Mouse (Mus musculus) liver, embryonic 15.5 days (tissue): ENCODE results near the gene Anapc15-ps. TPM values are rescaled to one million over a fixed set of nuclear protein-coding genes. Genes with fewer than 3 reads are reported as not detected.

Experiments
- ATAC-seq: fragments of 200-750 bp; cut with Nextera tagmentation; 2 replicates; pipeline ENCODE4 v1.8.0; 2017; ENCODE audit warnings: moderate number of reproducible peaks, mild to moderate bottlenecking, moderate library complexity; ENCODE audit not compliant: insufficient read depth
- H3K27ac ChIP-seq: fragments of 300-500 bp; sonication (generic); replicated peaks from 2 replicates; pipeline ENCODE4 v1.5.1; 2015; ENCODE audit warnings: mild to moderate bottlenecking, inconsistent platforms
- H3K27me3 ChIP-seq: fragments of 300-500 bp; sonication (generic); 2 replicates; pipeline ENCODE4 v1.6.1; 2015; ENCODE audit warnings: mild to moderate bottlenecking, inconsistent platforms
- H3K36me3 ChIP-seq: fragments of 300-500 bp; sonication (generic); replicated peaks from 2 replicates; pipeline ENCODE4 v1.6.1; 2015; ENCODE audit warnings: moderate library complexity, mild to moderate bottlenecking, inconsistent platforms
- H3K4me1 ChIP-seq: fragments of 300-500 bp; sonication (generic); replicated peaks from 2 replicates; pipeline ENCODE4 v1.6.1; 2015; ENCODE audit warnings: inconsistent platforms
- H3K4me2 ChIP-seq: fragments of 300-500 bp; sonication (generic); 2 replicates; pipeline ENCODE4 v1.6.1; 2015; ENCODE audit warnings: moderate library complexity, mild to moderate bottlenecking, inconsistent platforms
- H3K4me3 ChIP-seq: fragments of 300-500 bp; sonication (generic); replicated peaks from 2 replicates; pipeline ENCODE4 v1.5.1; 2015; ENCODE audit warnings: mild to moderate bottlenecking, inconsistent platforms
- H3K9ac ChIP-seq: fragments of 300-500 bp; sonication (generic); 2 replicates; pipeline ENCODE4 v1.6.1; 2015; ENCODE audit warnings: moderate library complexity, mild to moderate bottlenecking, inconsistent platforms
- H3K9me3 ChIP-seq: fragments of 300-500 bp; sonication (generic); replicated peaks from 2 replicates; pipeline ENCODE4 v1.6.1; 2016; ENCODE audit warnings: inconsistent platforms
- WGBS: fragments of 180-500 bp; shearing (Covaris S2); methylation state at CpG from one replicate; pipeline ENCODE4 v1.1.7; 2015; ENCODE audit warnings: mixed read lengths; ENCODE audit not compliant: insufficient replicate concordance; 5-methylcytosine and 5-hydroxymethylcytosine counted together
- polyA plus RNA-seq: library from polyadenylated mRNA; unstranded; fragments of >200 nt; fragmentation: Nextera tagmentation; extraction: Ambion mirVana; gene quantifications from 2 replicates; pipeline ENCODE4 v1.2.1, GENCODE M21; 2015

Gene Anapc15-ps
- polyA plus RNA-seq, 1 experiment from 2014 or later = not detected

DNA sequence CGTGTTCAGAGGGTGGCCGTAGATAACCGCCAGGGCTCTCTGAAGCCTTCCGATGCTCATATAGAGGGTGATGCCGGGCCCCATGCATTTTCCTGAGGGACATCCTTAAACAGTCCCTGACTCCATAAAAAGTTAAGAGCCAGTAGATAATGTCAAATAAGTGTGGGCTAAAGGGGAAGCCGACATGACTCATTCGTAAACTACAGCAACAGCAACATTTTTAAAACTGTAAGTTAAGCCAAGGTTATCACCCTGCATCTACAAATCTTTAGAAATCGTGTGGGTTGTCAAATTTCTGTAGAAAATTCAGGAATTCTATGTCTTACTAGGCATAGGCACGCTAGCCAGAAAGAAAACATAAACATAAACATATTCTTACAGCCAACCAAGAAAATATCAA is 33.6 kb upstream of the Anapc15-ps start:
- H3K4me2 ChIP-seq = no peak overlapping the region
- no peak overlapping the region for H3K27ac ChIP-seq
- no peaks in the 10 kb centered on the region for H3K36me3 ChIP-seq
- WGBS = 68% methylated on average over 9 of the region's 9 CpGs
- no peak overlapping the region for H3K9ac ChIP-seq
- peaks cover 6% of the 10 kb centered on the region; the same call in 1 of the 2 replicates for H3K4me1 ChIP-seq
- H3K27me3 ChIP-seq = no peaks in the 10 kb centered on the region
- no peak overlapping the region for H3K4me3 ChIP-seq
- H3K9me3 ChIP-seq = no peaks in the 10 kb centered on the region
- ATAC-seq = no peak

- 59% methylated on average over 3 of the region's 3 CpGs for WGBS
- H3K36me3 ChIP-seq = no peaks in the 10 kb centered on the region
Measured at GRCm38 (mm10) chr10:95705747-95706146, 32.5 kb upstream of the Anapc15-ps start.

DNA sequence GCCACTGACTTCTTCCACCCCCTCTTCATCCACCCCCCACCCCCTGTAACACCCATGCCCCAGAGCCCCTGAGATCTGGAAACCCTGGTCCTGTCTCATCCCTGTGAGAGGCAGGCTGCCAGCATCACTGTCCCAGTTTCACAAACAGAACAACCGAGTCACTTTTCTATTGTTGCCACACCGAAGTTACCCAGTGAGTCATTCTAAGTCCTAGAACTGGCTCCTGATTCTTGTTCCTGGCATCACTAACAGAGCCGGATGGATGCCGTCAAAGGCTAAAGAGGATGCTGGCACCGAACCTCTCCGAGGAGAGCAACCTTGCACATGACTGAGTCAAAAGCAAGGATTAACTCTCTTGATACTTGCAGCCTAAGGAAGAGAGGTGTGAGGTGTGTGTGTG is 31.6 kb upstream of the Anapc15-ps start:
- WGBS = 73% methylated on average over 6 of the region's 6 CpGs
- no peaks in the 10 kb centered on the region for H3K9me3 ChIP-seq
- peaks cover 6% of the 10 kb centered on the region; the same call in 1 of the 2 replicates for H3K4me1 ChIP-seq
- ATAC-seq = no peak
- H3K27me3 ChIP-seq = no peaks in the 10 kb centered on the region
- no peak overlapping the region for H3K27ac ChIP-seq
- H3K36me3 ChIP-seq = no peaks in the 10 kb centered on the region
- H3K4me2 ChIP-seq = no peak overlapping the region
- no peak overlapping the region for H3K9ac ChIP-seq
- H3K4me3 ChIP-seq = no peak overlapping the region

More at GRCm38 (mm10) chr10:95705747-95706146, 32.5 kb upstream of the Anapc15-ps start:
- Histone ChIP-seq H3K9ac (no peak overlapping the region), H3K4me3 (no peak overlapping the region), H3K4me1 (peaks cover 6% of the 10 kb centered on the region; the same call in 1 of the 2 replicates), H3K9me3 (no peaks in the 10 kb centered on the region), H3K27me3 (no peaks in the 10 kb centered on the region), H3K4me2 (no peak overlapping the region), H3K27ac (no peak overlapping the region)
- no peak for ATAC-seq

DNA sequence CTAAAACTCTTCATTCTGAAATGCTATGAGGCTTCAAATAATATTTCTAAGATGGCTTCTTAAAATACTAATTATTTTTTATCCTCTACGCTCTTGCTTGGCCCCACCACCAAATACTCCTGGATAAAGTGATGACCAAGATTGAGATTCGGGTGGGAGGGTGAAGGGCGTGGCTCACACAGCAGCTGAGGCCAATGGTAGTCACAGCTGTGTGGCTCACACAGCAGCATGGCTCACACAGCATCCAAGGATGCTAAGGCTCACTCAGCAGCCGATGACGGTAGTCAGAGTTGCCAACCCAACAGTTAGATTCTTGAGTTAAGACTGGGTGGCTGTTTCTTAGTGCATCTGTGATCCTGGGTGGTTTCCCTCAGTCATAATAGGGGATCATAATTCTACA is 30.5 kb upstream of the Anapc15-ps start:
- Histone ChIP-seq H3K4me2 (no peak overlapping the region), H3K27ac (no peak overlapping the region), H3K4me3 (no peak overlapping the region), H3K9ac (no peak overlapping the region), H3K36me3 (no peaks in the 10 kb centered on the region), H3K4me1 (peaks cover 6% of the 10 kb centered on the region; the same call in 1 of the 2 replicates), H3K9me3 (no peaks in the 10 kb centered on the region), H3K27me3 (no peaks in the 10 kb centered on the region)
- 68% methylated on average over 5 of the region's 5 CpGs for WGBS
- no peak for ATAC-seq

DNA sequence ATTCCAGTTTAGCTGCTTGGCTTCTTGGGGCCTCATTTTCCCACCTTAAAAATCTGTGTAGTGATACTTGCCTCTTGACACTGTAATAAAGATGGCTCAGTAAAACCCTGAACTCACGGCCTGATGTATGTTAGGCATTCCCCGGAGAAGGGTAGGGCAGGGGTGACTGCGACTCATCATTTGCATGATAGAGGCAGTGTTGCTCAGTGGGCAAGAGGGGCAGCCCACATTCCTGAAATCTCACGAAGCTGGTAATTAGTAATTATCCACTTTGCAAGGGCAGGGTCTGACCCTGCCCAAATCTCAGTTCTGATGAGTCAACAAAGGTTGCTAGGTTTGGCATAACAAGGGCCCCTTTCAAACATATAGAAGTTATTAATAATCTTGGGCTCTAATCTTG is 27.2 kb upstream of the Anapc15-ps start:
- no peaks in the 10 kb centered on the region for H3K27me3 ChIP-seq
- H3K27ac ChIP-seq = no peak overlapping the region
- H3K9me3 ChIP-seq = no peaks in the 10 kb centered on the region
- no peaks in the 10 kb centered on the region for H3K36me3 ChIP-seq
- no peak overlapping the region for H3K4me2 ChIP-seq
- ATAC-seq = no peak
- WGBS = 61% methylated on average over 4 of the region's 4 CpGs
- H3K4me1 ChIP-seq = 0 out of 2 replicates have a peak, but pooled peaks cover 4% of the 10 kb centered on the region
- no peak overlapping the region for H3K9ac ChIP-seq
- no peak overlapping the region for H3K4me3 ChIP-seq

GRCm38 (mm10) chr10:95698920-95699714 is 25.9 kb upstream of the Anapc15-ps start:
- Histone ChIP-seq H3K4me2 (no peak overlapping the region), H3K27me3 (no peaks in the 10 kb centered on the region), H3K4me3 (no peak overlapping the region), H3K27ac (no peak overlapping the region), H3K4me1 (0 out of 2 replicates have a peak, but pooled peaks cover 4% of the 10 kb centered on the region), H3K9ac (no peak overlapping the region), H3K36me3 (no peaks in the 10 kb centered on the region), H3K9me3 (no peaks in the 10 kb centered on the region)
- ATAC-seq = no peak
- WGBS = 64% methylated on average over 8 of the region's 8 CpGs

- no peaks in the 10 kb centered on the region for H3K9me3 ChIP-seq
- no peaks in the 10 kb centered on the region for H3K36me3 ChIP-seq
- 0 out of 2 replicates have a peak overlapping the region, but pooled peaks have one; percentile 14 for H3K27ac ChIP-seq
- 0 out of 2 replicates have a peak, but pooled peaks cover 4% of the 10 kb centered on the region for H3K4me1 ChIP-seq
- H3K4me2 ChIP-seq = no peak overlapping the region
- no peak for ATAC-seq
- H3K27me3 ChIP-seq = no peaks in the 10 kb centered on the region
- H3K4me3 ChIP-seq = no peak overlapping the region
- H3K9ac ChIP-seq = no peak overlapping the region
- WGBS = 62% methylated on average over 3 of the region's 3 CpGs
Measured at GRCm38 (mm10) chr10:95696253-95696641, 23.0 kb upstream of the Anapc15-ps start.

DNA sequence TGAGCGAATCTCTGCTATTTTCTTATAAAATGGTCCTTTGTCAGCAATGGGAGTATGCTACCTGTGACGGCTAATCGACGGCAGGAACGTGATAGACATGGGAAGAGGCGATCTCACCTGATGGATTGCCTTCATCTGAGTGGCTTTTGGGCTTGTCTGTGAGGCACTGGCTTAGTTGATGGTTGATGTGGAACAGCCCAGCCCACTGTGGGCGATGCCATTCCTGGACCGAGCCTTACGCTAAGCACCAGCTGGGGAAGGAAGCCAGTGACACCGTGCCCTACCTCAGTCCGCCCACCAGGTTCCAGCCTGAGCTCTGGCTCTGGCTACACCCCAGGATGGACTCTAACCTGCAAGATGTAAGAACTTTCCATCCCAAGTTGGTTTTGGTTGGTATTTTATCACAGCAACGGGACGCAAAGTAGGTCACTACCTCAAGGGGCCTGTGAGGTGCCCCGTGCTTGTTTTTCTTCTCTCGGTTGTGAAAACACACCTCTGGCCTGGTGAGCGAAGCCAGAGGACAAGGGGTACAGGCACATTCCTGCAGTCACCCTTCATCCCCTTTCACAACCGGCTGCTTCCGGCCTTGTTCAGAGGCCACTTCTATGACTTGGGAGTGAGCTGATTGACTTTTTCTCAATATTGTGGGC is 22.5 kb upstream of the Anapc15-ps start:
- 69% methylated on average over 18 of the region's 18 CpGs for WGBS
- no peak overlapping the region for H3K4me3 ChIP-seq
- 0 out of 2 replicates have a peak, but pooled peaks cover 4% of the 10 kb centered on the region for H3K4me1 ChIP-seq
- peak; percentile 47 for ATAC-seq
- no peaks in the 10 kb centered on the region for H3K9me3 ChIP-seq
- no peak overlapping the region for H3K4me2 ChIP-seq
- 0 out of 2 replicates have a peak overlapping the region, but pooled peaks have one; percentile 14 for H3K27ac ChIP-seq
- H3K36me3 ChIP-seq = no peaks in the 10 kb centered on the region
- no peaks in the 10 kb centered on the region for H3K27me3 ChIP-seq
- H3K9ac ChIP-seq = no peak overlapping the region

DNA sequence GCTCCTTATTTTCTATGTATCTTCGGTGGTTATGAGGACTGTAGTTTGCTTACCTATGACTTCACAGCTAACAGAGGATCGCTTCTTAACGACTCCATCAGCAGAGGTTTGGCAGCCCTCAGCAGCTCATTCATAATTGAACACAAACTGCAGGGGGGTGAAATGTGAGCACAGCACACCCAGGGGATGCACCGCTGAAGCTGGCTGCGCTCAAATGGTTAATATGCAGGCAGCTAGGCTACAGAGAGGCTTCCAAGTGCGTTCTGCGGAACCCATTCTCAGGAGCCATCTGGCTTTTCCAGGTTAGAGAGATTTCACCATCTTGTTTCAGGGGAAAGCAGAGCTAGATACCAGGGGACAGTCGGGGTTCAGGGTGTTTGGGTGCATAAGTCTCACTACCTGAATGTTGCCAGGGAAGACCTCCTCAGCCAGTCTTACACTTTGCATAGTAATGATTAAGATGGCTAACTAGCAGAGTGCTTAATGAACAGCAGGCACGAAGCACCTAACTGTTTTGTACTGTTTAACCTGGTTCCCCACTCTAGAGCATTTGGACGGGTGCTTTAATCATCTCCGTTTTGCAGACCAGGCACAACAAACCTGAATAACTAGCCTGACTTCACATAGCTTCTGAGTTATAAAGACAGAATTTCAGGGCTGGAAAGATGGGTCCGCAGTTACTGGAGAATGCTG is 21.5 kb upstream of the Anapc15-ps start:
- WGBS = 67% methylated on average over 12 of the region's 12 CpGs
- Histone ChIP-seq H3K4me2 (no peak overlapping the region), H3K36me3 (no peaks in the 10 kb centered on the region), H3K9me3 (no peaks in the 10 kb centered on the region), H3K4me3 (no peak overlapping the region), H3K27me3 (no peaks in the 10 kb centered on the region), H3K4me1 (peaks cover 8% of the 10 kb centered on the region), H3K9ac (no peak overlapping the region), H3K27ac (no peak overlapping the region)
- ATAC-seq = no peak

GRCm38 (mm10) chr10:95691347-95691746 is 18.1 kb upstream of the Anapc15-ps start:
- H3K4me2 ChIP-seq = no peak overlapping the region
- peaks cover 10% of the 10 kb centered on the region for H3K4me1 ChIP-seq
- no peaks in the 10 kb centered on the region for H3K9me3 ChIP-seq
- H3K27me3 ChIP-seq = no peaks in the 10 kb centered on the region
- no peak overlapping the region for H3K27ac ChIP-seq
- ATAC-seq = no peak
- no peak overlapping the region for H3K4me3 ChIP-seq
- H3K9ac ChIP-seq = no peak overlapping the region
- WGBS = 79% methylated on average over 4 of the region's 4 CpGs
- no peaks in the 10 kb centered on the region for H3K36me3 ChIP-seq

DNA sequence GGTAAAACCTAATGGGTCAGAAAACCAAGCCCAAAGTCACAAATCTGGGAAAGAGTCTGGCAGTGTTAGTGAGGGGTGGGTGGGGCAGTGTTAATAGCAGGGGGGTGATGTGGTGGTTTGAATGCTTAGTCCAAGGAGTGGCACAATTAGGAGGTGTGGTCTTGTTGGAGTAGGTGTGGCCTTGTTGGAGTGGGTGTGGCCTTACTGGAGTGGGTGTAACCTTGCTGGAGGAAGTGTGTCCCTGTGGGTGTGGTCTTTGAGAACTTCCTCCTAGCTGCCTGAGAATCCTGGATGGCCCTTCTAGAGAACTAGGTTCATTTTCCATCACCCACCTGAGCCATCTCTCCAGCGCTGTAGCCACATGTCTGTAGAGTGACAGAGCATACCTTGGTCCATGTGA is 16.6 kb upstream of the Anapc15-ps start:
- Histone ChIP-seq H3K36me3 (no peaks in the 10 kb centered on the region), H3K9ac (no peak overlapping the region), H3K4me2 (no peak overlapping the region), H3K4me3 (no peak overlapping the region), H3K27me3 (no peaks in the 10 kb centered on the region), H3K4me1 (peaks cover 8% of the 10 kb centered on the region), H3K9me3 (no peaks in the 10 kb centered on the region), H3K27ac (no peak overlapping the region)
- 83% methylated on average over 1 of the region's 1 CpGs for WGBS
- 0 out of 2 replicates have a peak, but pooled peaks have one; percentile 28 for ATAC-seq
